Mouse (Mus musculus) kidney, postnatal 14 days (tissue): ENCODE data around the gene Hist1h1d.
"Not testable (repeated sequence)": the region's sequence is repeated elsewhere in the genome, so short reads cannot be mapped to it uniquely, and the experiment has no call there.

ENCODE experiments used
- DNase-seq: peaks from one replicate; pipeline ENCODE4 v3.0.0; 2022; ENCODE audit warnings: mixed read lengths

The Hist1h1d gene

DNA sequence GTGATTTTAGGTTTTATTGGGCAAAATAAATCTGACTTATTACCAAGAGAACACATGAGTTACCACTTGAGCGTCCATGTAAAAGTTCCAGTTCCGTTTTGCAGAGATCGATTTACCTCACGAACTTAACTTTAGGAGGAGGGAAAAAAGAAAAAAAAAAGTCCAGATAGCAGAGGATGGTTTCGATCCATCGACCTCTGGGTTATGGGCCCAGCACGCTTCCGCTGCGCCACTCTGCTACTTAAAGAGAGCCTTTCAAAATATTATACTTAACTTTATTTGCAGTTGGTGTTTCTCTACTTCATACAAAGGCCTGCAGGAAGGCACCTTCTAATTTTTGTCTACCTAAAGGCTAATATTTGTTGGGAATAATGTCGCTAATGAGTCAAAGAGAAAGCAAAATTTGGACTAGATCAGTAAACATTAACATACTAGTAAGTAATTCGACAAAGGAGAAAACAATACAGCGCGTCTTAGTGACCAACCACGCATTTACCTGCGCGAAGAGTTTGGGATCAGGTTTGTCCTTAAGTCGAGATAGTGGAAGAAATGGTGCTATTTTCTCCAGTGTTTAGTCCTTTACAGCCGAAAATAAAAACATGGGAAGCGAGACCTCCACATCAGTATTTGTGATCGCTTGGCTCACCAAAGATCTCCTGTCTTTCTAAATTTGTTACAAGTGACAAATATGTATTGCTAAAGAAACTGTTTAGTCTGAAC lies 22.7 kb upstream of the Hist1h1d start:
- DNase-seq = peak; percentile 75

DNA sequence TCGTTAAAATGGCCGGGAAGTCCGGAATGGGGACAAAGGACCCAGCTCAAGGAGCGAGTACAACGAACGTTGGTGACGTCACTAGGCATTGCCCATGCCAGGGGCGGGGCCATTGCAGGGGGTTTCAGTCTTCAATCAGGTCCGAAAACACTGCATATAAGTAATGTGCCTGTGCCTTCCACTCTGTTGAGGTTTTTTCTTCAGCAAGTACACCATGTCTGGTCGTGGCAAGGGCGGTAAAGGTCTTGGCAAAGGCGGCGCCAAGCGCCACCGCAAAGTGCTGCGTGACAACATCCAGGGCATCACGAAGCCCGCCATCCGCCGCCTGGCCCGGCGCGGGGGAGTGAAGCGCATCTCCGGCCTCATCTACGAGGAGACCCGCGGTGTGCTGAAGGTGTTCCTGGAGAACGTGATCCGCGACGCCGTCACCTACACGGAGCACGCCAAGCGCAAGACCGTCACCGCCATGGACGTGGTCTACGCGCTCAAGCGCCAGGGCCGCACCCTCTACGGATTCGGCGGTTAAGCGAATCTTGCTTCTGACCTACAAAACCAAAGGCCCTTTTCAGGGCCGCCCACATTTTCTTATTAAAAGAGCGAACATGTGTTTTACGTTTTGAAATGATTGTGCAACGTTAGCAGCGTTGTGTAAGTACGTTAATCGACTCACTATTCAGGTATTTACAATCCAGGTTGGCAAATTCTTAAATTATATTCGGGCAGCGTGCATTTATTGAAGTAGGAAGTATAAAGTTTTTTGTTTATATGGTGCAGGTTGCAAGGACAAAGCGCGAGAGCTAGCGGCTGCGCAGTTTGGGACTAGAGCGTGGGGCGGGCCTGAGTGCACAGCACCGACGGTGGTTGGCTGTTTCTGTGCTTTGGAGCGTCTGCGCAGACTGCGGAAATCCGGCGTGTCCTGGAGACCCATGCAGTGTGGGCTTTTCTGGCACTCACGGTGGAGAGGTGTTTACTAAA lies 21.9 kb upstream of the Hist1h1d start, which contains the start of gene Hist1h4h:
Hist1h4h (plus strand) TSS at position 150 of the 975 bp plus-strand sequence.
- peak; percentile 98 for DNase-seq

DNA sequence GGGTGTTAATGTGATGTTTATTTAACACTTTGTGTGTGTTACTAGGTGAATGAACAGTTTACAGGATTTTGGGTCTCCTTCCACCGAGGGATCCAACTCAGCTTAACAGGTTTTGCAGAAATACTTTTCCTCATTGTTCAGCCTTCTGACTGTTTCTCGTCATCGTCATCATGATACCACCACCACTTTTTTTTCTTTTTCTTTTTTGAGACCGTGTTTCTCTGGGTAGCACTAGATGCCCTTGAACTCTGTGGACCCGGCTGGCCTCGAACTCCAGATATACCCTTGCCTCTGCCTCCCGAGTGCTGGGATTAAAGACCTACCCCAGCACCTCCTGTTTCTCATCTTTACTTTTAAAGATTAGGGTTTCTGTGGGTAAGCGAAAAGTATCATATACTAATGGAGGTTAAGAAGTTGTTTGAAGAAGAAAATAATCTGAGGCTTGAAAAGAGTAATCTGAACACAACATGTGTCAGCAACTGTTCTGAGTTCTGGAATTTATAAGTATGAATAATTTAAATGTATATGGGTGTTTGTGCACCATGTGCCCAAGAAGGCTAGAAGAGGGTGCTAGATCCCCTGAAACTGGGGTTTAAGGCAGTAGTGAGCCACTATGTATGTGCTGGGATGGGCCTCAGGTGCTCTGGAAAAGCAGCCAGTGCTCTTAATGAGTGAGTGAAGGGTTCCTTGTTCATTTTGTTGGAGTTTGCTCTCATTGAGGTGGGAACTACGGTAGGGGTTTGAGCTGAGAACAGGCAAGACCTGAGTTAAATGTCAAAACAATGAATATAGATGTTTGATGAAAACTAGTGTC lies 20.6 kb upstream of the Hist1h1d start:
- no peak for DNase-seq

DNA sequence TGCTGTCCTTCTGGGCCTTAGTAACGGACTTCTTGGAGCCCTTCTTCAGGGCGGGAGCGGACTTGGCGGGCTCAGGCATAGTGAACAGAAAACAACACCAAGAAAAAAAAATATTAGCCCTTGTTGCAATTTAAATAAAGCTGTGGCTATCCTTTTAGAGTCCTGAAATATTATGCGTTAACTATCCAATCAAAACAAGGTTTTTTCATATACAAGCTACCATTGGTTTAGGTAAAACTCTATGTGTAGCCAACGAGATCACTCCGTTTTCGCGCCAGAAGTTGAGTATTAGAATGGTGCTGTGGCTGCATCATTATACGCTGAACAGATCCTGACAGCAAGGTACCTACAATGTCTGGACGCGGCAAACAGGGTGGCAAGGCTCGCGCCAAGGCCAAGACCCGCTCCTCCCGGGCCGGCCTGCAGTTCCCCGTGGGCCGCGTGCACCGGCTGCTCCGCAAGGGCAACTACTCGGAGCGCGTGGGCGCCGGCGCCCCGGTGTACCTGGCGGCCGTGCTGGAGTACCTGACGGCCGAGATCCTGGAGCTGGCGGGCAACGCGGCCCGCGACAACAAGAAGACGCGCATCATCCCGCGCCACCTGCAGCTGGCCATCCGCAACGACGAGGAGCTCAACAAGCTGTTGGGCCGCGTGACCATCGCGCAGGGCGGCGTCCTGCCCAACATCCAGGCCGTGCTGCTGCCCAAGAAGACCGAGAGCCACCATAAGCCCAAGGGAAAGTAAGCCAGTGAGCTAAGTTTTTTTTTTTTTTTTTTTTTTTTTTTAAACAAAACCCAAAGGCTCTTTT lies 19.3 kb upstream of the Hist1h1d start, which contains the start of gene Hist1h2af:
Hist1h2af (plus strand) TSS at position 347 of the 808 bp plus-strand sequence.
- peak; percentile 83 for DNase-seq

DNA sequence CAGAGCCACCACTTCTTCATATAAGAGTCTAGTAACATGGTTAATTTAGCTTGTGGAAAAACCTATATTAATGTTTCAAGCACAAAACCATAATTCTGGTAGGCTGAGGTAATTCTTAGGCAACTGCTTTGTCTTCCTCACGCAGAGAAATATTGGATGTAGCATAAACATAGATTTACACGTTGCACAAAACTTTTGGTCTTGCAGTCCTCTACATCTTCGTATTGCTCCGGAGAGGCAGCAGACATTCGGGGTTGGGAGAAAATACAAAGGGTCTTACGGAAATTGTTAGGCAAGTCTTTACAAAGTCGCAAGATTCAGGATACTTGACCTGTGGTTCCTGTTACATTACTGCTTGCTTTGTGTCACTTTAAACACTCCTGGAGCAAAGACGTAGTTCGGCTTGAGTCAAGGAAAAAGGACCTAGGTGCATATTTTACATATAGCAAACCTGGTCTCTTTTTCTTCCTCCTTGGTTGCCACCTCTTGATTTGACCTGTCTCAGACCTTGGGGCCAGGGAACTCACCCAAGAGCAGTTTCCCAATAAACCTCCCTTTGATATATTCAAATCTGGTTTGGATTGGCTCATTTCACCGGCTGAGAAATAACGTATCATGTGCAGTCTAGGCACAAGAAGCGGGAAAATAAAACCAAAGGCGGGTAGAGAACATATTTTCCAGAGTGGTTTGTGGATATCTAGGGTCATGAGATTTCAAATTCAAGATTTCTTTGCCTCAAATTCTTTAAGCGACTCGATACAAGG lies 18.5 kb upstream of the Hist1h1d start:
- no peak for DNase-seq

DNA sequence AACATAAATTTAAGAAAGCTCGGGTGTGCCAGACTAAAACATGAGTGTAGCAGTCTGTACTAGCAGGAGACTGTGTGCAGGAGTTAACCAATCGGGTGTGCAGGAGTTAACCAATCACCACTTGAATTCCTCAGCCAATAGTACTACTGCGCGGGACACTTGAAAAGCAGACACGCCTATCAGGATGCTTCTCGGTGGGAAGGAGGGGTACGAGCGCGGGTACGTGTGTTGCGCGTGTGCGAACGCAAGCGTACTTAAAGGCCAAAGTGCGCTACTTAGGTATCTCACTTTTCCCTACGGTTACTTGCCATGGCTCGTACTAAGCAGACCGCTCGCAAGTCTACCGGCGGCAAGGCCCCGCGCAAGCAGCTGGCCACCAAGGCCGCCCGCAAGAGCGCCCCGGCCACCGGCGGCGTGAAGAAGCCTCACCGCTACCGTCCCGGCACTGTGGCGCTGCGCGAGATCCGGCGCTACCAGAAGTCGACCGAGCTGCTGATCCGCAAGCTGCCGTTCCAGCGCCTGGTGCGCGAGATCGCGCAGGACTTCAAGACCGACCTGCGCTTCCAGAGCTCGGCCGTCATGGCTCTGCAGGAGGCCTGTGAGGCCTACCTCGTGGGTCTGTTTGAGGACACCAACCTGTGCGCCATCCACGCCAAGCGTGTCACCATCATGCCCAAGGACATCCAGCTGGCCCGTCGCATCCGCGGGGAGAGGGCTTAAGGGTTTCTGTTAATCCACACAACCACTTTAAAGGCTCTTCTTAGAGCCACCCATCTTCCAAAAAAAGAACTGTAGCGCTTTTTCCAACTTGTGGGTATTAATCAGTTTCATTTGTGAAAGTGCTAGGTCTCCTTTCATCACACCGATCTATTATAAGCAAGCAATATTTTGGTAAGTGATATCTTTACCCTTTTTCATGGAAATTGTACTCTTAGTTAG lies 17.7 kb upstream of the Hist1h1d start, which contains the start of gene Hist1h3g:
Hist1h3g (plus strand) TSS at position 286 of the 939 bp plus-strand sequence.
- DNase-seq = peak; percentile 93

DNA sequence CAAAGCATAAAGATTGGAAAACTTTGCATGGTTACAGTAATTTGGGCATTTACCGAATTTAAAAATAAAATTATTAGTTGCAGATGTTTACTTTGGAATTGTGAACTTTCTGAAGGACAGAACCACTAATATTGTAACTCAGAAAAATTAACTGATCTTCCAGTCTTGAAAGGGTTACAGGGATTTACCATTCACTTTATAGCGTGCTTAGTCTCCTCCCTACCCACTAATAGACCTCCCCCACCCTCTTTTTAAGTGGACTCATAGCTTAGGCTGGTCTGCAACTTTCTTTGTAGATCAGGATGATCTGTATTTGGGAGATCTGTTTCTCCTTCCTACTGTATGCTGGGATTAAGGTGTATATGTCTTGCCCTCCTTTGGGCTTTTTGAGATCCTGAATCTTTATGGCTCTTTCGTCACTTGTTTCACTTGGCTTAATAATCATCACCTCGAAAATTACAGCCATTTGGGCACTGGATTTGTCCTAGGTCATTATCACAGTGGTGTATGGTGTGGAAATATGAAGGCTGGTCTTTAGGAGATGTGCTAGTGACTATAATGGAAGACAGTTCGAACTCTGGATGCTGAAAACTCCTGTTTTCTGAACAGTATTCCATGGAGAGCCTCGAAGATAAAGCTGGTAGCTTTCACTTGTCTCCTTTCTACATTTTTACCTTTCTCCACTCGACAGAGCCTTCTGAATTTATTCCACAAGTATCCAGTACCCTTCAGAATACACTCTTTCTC lies 16.8 kb upstream of the Hist1h1d start:
- no peak for DNase-seq

DNA sequence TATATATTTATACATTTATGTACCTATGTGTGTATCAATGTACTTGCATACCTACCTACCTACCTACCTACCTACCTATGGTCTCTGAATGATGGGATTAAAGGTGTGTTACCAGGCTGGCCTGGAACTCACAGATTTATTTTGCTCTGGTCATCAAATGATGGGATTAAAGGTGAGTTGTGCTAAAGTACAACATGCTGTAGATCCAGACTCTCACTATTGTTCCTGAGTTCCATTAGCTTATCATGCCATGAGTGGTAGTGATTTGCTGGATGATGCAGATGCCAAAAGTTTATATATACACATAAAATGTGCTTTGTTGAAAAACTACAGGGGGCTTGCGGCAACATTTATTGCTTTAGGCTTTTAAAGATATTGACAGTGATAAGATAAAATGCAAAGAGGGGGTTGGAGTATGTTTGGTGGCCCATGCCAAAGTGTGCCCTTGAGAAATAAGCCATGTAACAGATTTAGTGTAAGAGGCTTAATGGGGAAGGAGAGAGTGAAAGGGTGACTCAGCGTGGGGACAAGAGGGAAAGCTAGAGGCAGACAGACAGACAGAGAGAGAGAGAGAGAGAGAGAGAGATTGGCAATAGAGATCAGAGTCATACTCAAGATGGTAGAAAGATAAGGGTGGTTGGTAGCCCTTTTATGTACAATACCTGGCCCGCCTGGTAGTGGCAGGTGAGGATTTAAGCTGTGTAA lies 15.9 kb upstream of the Hist1h1d start:
- no peak for DNase-seq

DNA sequence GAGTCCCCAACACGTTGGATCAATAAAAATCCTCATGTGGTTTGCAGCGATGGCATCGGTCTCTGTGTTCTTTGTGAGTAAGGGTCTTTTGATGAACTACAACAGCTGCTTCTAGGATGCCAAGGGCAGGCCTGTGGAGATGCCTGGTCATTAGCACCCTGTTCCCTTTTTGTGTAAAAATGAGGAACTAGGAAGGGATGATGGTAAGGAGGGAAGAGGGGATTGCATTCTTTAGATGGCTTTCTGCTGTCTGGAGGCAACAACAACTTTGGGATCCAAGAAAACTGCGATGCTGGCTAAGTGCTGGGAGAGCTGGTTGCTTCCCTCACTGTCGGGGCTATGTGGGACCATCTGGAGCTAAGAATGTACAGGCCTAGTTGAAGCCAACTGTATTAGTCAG lies 14.8 kb upstream of the Hist1h1d start:
- no peak for DNase-seq

DNA sequence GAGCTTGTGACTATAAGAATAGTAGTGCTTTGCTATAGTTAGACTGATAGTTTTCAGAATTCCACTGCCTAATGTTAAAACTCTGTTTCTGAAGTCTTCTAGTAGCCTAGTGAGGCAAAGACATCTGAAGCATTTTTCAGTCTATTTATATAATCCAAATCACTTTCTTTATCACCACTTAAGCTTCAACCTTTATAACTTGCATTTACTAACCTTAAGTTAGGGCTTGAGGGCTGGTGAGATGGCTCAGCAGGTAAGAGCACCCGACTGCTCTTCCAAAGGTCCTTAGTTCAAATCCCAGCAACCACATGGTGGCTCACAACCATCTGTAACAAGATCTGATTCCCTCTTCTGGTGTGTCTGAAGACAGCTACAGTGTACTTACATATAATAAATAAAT lies 13.2 kb upstream of the Hist1h1d start:
- not testable (repeated sequence) for DNase-seq

DNA sequence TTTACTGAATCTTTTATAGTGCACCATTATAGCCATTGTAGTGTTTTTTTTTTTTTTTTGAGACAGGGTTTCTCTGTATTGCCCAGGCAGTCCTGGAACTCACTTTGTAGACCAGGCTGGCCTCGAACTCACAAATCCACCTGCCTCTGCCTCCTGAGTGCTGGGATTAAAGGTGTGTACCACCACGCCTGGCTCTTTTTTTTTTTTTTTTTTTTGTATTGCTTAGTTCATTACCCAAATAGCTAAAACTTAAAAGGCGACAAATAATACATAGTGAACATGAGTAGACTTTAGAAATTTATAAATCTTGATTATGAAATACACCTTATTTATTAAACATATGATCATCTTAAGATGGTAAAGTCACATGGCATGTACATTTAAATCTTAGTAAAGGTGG lies 11.6 kb upstream of the Hist1h1d start:
- no peak for DNase-seq

DNA sequence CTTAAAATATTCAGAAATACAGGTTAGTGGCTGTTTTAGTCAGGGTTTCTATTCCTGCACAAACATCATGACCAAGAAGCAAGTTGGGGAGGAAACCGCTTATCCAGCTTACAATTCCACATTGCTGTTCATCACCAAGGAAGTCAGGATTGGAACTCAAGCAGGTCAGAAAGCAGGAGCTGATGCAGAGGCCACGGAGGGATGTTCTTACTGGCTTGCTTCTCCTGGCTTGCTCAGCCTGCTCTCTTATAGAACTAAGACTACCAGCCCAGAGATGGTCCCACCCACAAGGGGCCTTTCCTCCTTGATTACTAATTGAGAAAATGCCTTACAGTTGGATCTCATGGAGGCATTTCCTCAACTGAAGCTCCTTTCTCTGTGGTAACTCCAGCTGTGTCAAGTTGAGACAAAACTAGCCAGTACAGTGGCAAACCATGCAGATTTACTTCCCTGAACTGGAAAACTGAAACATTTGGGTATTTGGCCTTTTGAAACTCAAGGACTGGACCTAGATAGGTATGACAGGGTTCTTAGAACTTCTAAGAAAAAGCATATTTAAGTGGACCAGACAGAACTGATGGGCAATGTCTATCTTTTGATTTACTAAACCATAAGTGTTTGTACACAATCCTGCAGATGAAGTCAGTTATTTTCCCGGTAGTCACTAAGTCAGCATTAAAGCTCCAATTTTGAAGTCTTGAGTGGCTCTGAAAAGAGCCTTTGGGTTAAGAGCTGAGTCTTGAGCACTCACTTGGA lies 10.7 kb upstream of the Hist1h1d start:
- not testable (repeated sequence) for DNase-seq

DNA sequence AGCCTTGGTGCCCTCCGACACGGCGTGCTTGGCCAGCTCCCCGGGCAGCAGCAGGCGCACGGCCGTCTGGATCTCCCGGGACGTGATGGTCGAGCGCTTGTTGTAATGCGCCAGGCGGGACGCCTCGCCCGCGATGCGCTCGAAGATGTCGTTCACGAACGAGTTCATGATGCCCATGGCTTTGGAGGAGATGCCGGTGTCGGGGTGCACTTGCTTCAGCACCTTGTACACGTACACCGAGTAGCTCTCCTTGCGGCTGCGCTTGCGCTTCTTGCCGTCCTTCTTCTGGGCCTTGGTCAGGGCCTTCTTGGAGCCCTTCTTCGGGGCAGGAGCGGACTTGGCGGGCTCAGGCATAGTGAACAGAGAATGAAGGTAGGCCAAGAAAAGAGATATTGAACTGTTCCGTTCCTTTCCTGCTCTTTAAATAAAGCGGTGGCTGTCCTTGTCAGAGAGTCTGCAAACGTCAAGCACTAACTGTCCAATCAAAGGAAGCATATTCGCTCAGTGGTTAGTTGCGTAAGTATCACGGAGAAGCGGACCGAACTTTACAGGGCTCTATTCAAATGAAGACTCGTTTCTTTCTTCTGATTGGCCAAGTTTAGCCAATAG lies 10.0 kb upstream of the Hist1h1d start, which contains the start of gene Hist1h2bh:
Hist1h2bh (minus strand) TSS at position 394 of the 609 bp plus-strand sequence.
- DNase-seq = peak; percentile 89

DNA sequence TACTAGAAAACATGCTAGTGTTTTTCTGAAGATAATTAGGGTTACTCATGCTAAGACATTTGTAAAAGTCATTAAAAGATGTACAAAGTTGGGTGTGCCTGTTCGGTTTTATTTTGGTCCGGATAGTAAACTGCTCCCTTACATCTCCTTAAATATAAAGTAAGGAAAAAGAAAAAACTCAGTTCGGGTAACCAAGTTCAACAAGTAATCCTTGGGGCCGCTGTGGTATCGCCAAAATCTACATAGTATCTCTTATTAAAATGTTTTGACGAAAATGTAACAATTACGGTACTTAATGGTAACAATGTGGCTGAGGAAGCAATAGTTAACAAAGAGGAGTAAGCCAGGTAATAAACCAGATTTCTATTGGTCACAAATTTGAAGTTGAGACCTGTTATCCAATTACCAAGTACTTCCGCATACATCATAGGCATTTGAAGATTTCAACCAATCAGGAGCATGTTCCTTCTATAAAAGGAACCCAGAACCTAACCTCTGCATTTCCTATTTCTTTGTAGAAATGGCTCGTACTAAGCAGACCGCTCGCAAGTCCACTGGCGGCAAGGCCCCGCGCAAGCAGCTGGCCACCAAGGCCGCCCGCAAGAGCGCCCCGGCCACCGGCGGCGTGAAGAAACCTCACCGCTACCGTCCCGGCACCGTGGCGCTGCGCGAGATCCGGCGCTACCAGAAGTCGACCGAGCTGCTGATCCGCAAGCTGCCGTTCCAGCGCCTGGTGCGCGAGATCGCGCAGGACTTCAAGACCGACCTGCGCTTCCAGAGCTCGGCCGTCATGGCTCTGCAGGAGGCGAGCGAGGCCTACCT lies 8.9 kb upstream of the Hist1h1d start, which contains the start of gene Hist1h3f:
Hist1h3f (plus strand) TSS at position 88 of the 822 bp plus-strand sequence.
- peak; percentile 88 for DNase-seq

DNA sequence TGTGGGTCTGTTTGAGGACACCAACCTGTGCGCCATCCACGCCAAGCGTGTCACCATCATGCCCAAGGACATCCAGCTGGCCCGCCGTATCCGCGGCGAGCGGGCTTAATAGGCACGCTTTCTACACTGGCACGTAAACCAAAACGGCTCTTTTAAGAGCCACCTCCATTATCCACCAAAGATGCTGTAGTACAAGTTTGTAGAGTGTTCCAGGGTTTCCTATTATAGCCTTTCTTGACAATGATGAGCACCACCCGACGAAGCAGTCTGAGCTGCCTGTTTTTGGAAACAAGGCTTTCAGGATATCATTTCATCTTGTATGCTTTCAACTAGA lies 8.3 kb upstream of the Hist1h1d start:
- not testable (repeated sequence) for DNase-seq

DNA sequence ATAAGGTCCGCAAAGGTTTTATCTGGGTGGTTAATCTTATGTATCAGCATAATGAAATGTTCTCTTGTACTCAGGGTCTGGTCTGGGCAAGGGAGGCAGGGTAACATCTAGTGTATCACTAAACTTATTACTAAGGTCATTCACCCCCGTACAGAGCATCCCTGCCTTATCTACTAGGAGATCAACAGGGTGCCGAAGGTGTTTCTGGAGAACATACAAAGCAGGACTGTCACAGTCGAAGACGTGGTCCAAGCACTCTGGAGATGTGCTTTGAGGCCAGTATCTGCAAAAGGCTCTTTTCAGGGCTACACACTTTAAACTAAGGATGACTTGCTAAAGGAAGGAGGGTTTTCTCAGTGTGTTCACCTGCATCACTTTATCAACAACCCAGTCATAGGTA lies 6.4 kb upstream of the Hist1h1d start:
- no peak for DNase-seq
